ENCODE assay signal across 9 mouse cellular contexts in genomic region chrX:51065773-51066172, GRCm38 (mm10). TPM values are rescaled to one million over a fixed set of nuclear protein-coding genes. Genes with fewer than 3 reads are reported as not detected.
DNase-seq lines count a peak whose midpoint lies in the region; ATAC-seq and TF ChIP-seq lines count a peak whose summit lies in the region.
"Had no signal": no experiment of that assay in that cellular context is flagged by ENCODE, and none has a peak within 500 bp of the region (broad histone marks: within the 10 kb centered on the region; RNA-seq: fewer than 3 reads in every experiment).

No protein-coding gene starts in this region.

- H3K27me3 ChIP-seq in kidney, adult 2 months (replicated peaks; ENCODE audit: control insufficient read depth, insufficient read depth, low read length) = no peaks in the 10 kb centered on the region
- no peaks in the 10 kb centered on the region for H3K27me3 ChIP-seq in limb, embryonic 14.5 days (ENCODE audit: control insufficient read depth, insufficient read depth, low read length)
- no peaks in the 10 kb centered on the region for H3K27me3 ChIP-seq in testis, adult 2 months (ENCODE audit: control insufficient read depth, insufficient read depth, low read length)

- DNase-seq in 3T3-L1 (ENCODE audit: low read depth, low spot score) (peak; percentile 80), MEL-GATA-1-ER (ENCODE audit: extremely low read depth, low read depth) (peak; percentile 32)
- DNase-seq in cerebellum, adult 8-10 months = peak; percentile 37
- DNase-seq in frontal cortex, postnatal 36 days (ENCODE audit: low spot score in 2 of 2) = peak; percentile 30 to 34
- peak; percentile 23 for DNase-seq in kidney, adult 2 months
- DNase-seq in limb, embryonic 14.5 days (ENCODE audit: low spot score) = peak; percentile 73
- peak; percentile 31 to 32 for DNase-seq in natural killer cell, adult 2 months (ENCODE audit: low spot score in 2 of 2)

- H3K4me2 ChIP-seq in limb, embryonic 14.5 days (replicated peaks; ENCODE audit: low read depth, low read length, severe bottlenecking) = no peak overlapping the region

- WGBS in kidney, adult 2 months = 6% methylated on average over 6 of the region's 6 CpGs
- WGBS in limb, embryonic 14.5 days = 23% methylated on average over 6 of the region's 6 CpGs

- no peak for ATAC-seq in limb, embryonic 14.5 days (ENCODE audit: low FRiP score, low read depth)

- no peak overlapping the region for H3K4me3 ChIP-seq in kidney, adult 2 months (ENCODE audit: insufficient read depth, low read depth, low read length)
- no peak overlapping the region for H3K4me3 ChIP-seq in limb, embryonic 14.5 days (replicated peaks; ENCODE audit: low read length)
- H3K4me3 ChIP-seq in testis, adult 2 months (ENCODE audit: control insufficient read depth, low read depth, low read length) = no peak overlapping the region
- H3K4me3 ChIP-seq: erythroblast, embryonic 14.5 days had no signal

- H3K9ac ChIP-seq in limb, embryonic 14.5 days (ENCODE audit: low read depth, low read length, severe bottlenecking) = no peak overlapping the region

- H3K4me1 ChIP-seq in kidney, adult 2 months (ENCODE audit: control insufficient read depth, insufficient read depth, low read length) = no peaks in the 10 kb centered on the region
- H3K4me1 ChIP-seq in limb, embryonic 14.5 days (ENCODE audit: control insufficient read depth, insufficient read depth, low read length) = no peaks in the 10 kb centered on the region
- H3K4me1 ChIP-seq in testis, adult 2 months (ENCODE audit: control insufficient read depth, insufficient read depth, low read length) = no peaks in the 10 kb centered on the region

- H3K9me3 ChIP-seq in limb, embryonic 14.5 days (ENCODE audit: control insufficient read depth, low read length) = no peaks in the 10 kb centered on the region

- no peaks in the 10 kb centered on the region for H3K36me3 ChIP-seq in kidney, adult 2 months (ENCODE audit: control insufficient read depth, insufficient read depth, low read length)
- no peaks in the 10 kb centered on the region for H3K36me3 ChIP-seq in limb, embryonic 14.5 days (ENCODE audit: control insufficient read depth, insufficient read depth, low read length)
- no peaks in the 10 kb centered on the region for H3K36me3 ChIP-seq in testis, adult 2 months (ENCODE audit: control insufficient read depth, insufficient read depth, low read length)

- TF ChIP-seq CTCF in kidney, adult 2 months (conservative IDR thresholded peaks at IDR 0.05; ENCODE audit: insufficient read depth, insufficient read length, low read depth, low read length) = peak; percentile 64
- TF ChIP-seq CTCF in testis, adult 2 months (IDR thresholded peaks at IDR 0.05; ENCODE audit: control insufficient read depth, insufficient read depth, insufficient replicate concordance, low read depth, low read length) = peak; percentile 44; the same call in 1 of the 2 replicates

- TF ChIP-seq POLR2A in kidney, adult 2 months (IDR thresholded peaks at IDR 0.05; ENCODE audit: low read depth, low read length) = no peak
- TF ChIP-seq POLR2A in limb, embryonic 14.5 days (IDR thresholded peaks at IDR 0.05; ENCODE audit: borderline replicate concordance, extremely low read depth, insufficient read depth, insufficient read length) = no peak
- TF ChIP-seq POLR2A in testis, adult 2 months (IDR thresholded peaks at IDR 0.05; ENCODE audit: control insufficient read depth, low read depth, low read length) = no peak

- H3K27ac ChIP-seq in kidney, adult 2 months (ENCODE audit: insufficient read depth, low read depth, low read length) = no peak overlapping the region
- no peak overlapping the region for H3K27ac ChIP-seq in limb, embryonic 14.5 days (replicated peaks; ENCODE audit: low read depth, low read length)
- H3K27ac ChIP-seq in testis, adult 2 months (ENCODE audit: control insufficient read depth, insufficient read depth, low read depth, low read length) = no peak overlapping the region

RNA-seq across cellular contexts. Expression of gene Rap2c, which starts 48.0 kb away (rescaled TPM):
- 1.9 and 3.4 TPM in 2 replicates for polyA plus RNA-seq in kidney, adult 2 months (2012; rRNA removed)
- polyA plus RNA-seq in limb, embryonic 14.5 days (2012; rRNA removed) = 33.8 and 34.4 TPM in 2 replicates
- polyA plus RNA-seq in limb, embryonic 14.5 days (2014; fragmentation: Nextera tagmentation; extraction: Ambion mirVana) = 36.2 and 39.0 TPM in 2 replicates
- 0.89 and 1.5 TPM in 2 replicates for polyA plus RNA-seq in testis, adult 2 months (2012; rRNA removed)

Comparison
In these comparisons a context has a peak if more than half of its experiments do, and no peak if none do; other contexts are left out.
1. DNase-seq: peak in every context shown above with its lines; median percentile 80 in 3T3-L1; 73 in limb, embryonic 14.5 days; 37 in cerebellum, adult 8-10 months; 32 in MEL-GATA-1-ER; 32 in frontal cortex, postnatal 36 days; 32 in natural killer cell, adult 2 months; 23 in kidney, adult 2 months.